Mouse (Mus musculus): ENCODE measurements around the gene Pdgfb. TPM values are rescaled to one million over a fixed set of nuclear protein-coding genes. Genes with fewer than 3 reads are reported as not detected.

The Pdgfb gene
- polyA plus RNA-seq, 1 experiment from 2014 or later = 7.0 TPM

DNA sequence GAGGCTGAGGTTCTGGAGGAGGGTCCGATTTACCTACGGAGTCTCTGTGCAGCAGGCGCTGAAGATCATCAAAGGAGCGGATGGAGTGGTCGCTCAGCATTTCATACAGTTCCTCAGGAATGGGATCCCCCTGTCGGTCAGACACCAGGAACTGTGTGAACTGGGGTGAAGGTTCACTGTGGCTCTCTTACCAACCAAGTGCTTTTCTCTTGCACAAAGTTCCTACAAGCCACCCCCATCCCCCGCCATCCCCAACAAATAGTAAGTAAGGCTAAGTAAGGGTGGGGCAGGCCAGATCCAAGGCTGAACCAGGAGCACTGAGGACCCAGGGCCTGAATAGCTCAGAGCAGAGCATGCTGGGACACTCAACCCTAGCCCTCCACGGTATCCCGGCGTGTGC is 9.3 kb downstream of the Pdgfb start:
- WGBS = 77% methylated on average over 10 of the region's 10 CpGs
- peaks cover 15% of the 10 kb centered on the region; the same call in 1 of the 2 replicates for H3K4me1 ChIP-seq
- no peak overlapping the region for H3K4me2 ChIP-seq
- no peaks in the 10 kb centered on the region for H3K9me3 ChIP-seq (replicated peaks)
- H3K27ac ChIP-seq (replicated peaks) = no peak overlapping the region
- H3K9ac ChIP-seq (replicated peaks) = no peak overlapping the region
- no peak for ATAC-seq (ENCODE audit: low FRiP score)
- H3K36me3 ChIP-seq = no peaks in the 10 kb centered on the region
- H3K27me3 ChIP-seq (replicated peaks) = peaks cover 2% of the 10 kb centered on the region; the same call in 1 of the 2 replicates
- H3K4me3 ChIP-seq (replicated peaks) = no peak overlapping the region

- H3K36me3 ChIP-seq = no peaks in the 10 kb centered on the region
- no peak for ATAC-seq (ENCODE audit: low FRiP score)
- no peaks in the 10 kb centered on the region for H3K27me3 ChIP-seq (replicated peaks)
- no peaks in the 10 kb centered on the region for H3K9me3 ChIP-seq (replicated peaks)
- H3K4me3 ChIP-seq (replicated peaks) = no peak overlapping the region
- H3K4me1 ChIP-seq = peaks cover 12% of the 10 kb centered on the region; the same call in 1 of the 2 replicates
- H3K27ac ChIP-seq (replicated peaks) = no peak overlapping the region
- no peak overlapping the region for H3K4me2 ChIP-seq
- WGBS = 20% methylated on average over 14 of the region's 14 CpGs
- no peak overlapping the region for H3K9ac ChIP-seq (replicated peaks)
Measured at GRCm38 (mm10) chr15:80004644-80005340, 10.0 kb downstream of the Pdgfb start.

DNA sequence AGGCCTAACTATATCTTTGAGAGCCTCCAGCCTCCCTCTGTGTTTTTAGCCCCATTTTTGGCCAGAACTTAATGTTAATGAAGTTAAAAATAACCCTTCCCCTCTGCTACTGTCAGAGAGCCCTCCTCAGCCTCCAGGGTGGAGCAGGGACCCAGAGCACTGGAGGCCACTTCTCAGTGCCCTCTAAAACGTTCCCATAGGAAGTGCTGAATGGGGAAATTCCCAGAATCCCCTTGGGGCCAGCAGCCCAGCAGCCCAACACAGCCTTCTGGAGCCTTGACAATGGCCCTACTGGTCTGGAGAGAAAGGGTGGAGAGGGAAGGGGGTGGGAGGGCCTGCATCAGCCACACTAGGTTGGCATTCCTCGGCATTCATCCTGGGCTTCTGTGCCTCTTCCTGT is 11.2 kb downstream of the Pdgfb start:
- no peaks in the 10 kb centered on the region for H3K9me3 ChIP-seq (replicated peaks)
- WGBS = 53% methylated on average over 2 of the region's 2 CpGs
- no peak overlapping the region for H3K4me3 ChIP-seq (replicated peaks)
- no peak overlapping the region for H3K27ac ChIP-seq (replicated peaks)
- H3K4me1 ChIP-seq = peaks cover 12% of the 10 kb centered on the region; the same call in 1 of the 2 replicates
- no peak overlapping the region for H3K9ac ChIP-seq (replicated peaks)
- no peak for ATAC-seq (ENCODE audit: low FRiP score)
- H3K36me3 ChIP-seq = no peaks in the 10 kb centered on the region
- no peaks in the 10 kb centered on the region for H3K27me3 ChIP-seq (replicated peaks)
- H3K4me2 ChIP-seq = no peak overlapping the region

GRCm38 (mm10) chr15:80001601-80002000 is 13.2 kb downstream of the Pdgfb start:
- Histone ChIP-seq H3K9me3 (replicated peaks) (no peaks in the 10 kb centered on the region), H3K4me2 (no peak overlapping the region)
- no peak for ATAC-seq (ENCODE audit: low FRiP score)

DNA sequence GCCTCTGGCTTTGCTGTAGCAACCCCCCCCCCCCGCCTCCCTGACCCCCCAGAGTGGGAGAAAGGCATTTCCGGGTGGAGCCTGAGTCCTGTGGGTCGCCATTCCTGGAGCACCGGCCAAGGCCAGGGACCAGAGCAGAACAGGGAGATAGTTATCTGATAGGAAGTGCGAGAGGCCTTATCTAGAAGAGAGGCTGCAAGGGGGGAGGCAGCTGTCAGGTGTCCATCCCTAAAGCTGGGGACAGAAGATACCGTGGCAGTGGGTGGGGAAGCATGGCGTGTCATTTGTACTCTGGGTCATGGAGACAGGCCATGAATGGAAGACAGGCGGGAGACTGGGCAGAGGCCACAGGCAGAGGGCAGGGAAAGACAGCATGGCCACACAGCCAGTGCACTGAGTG is 14.1 kb downstream of the Pdgfb start:
- Histone ChIP-seq H3K4me1 (peaks cover 12% of the 10 kb centered on the region; the same call in 1 of the 2 replicates), H3K9ac (replicated peaks) (no peak overlapping the region), H3K27ac (replicated peaks) (no peak overlapping the region), H3K4me2 (no peak overlapping the region), H3K4me3 (replicated peaks) (no peak overlapping the region), H3K27me3 (replicated peaks) (no peaks in the 10 kb centered on the region), H3K36me3 (no peaks in the 10 kb centered on the region), H3K9me3 (replicated peaks) (no peaks in the 10 kb centered on the region)
- no peak for ATAC-seq (ENCODE audit: low FRiP score)
- WGBS = 68% methylated on average over 8 of the region's 8 CpGs

More at GRCm38 (mm10) chr15:80001601-80002000, 13.2 kb downstream of the Pdgfb start:
- H3K4me3 ChIP-seq (replicated peaks) = no peak overlapping the region
- H3K9ac ChIP-seq (replicated peaks) = no peak overlapping the region
- no peaks in the 10 kb centered on the region for H3K27me3 ChIP-seq (replicated peaks)
- H3K4me1 ChIP-seq = peaks cover 12% of the 10 kb centered on the region; the same call in 1 of the 2 replicates
- 92% methylated on average over 23 of the region's 23 CpGs for WGBS
- H3K27ac ChIP-seq (replicated peaks) = no peak overlapping the region
- H3K36me3 ChIP-seq = no peaks in the 10 kb centered on the region

DNA sequence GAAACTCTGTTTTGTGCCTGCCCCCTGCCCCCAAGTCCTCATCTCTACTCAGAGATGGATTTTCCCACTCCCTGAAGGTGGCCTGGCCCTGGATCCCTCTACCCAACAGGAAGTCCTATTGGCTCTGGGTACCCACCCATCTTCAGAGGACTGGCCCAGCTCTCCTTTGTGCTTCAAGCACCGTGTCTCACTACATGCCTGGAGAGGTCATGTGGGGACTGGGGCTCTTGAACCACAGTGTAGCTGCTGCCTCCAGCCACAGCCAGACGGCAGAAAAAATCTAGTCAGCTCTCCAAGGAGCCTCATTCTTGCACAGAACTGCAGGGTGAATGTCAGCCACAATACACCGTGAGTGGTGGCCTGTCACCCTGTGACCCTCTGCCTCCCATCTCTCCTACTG is 16.8 kb downstream of the Pdgfb start:
- WGBS = 74% methylated on average over 3 of the region's 3 CpGs

DNA sequence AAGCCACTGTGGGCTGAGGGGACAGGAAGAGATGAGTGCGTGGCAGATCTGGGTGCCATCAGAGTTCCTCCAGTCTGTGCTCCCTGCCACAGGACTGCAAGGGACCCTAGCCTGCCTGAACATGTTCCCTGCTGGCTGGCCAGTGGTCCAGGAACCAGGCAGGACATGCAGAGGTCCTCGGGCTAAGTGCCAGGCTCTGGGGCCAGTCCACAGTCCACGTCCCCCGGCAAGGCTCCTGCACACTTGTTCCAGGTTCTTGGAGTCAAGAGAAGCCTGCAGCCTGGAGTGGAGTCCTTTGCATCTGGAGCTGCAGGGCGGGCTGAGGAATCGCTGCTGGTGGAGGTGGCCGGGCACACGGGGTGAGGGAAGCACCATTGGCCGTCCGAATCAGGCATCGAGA is 18.0 kb downstream of the Pdgfb start:
- Histone ChIP-seq H3K27me3 (replicated peaks) (no peaks in the 10 kb centered on the region), H3K4me2 (no peak overlapping the region), H3K4me1 (no peaks in the 10 kb centered on the region), H3K36me3 (no peaks in the 10 kb centered on the region), H3K9ac (replicated peaks) (no peak overlapping the region), H3K9me3 (replicated peaks) (no peaks in the 10 kb centered on the region), H3K4me3 (replicated peaks) (no peak overlapping the region), H3K27ac (replicated peaks) (no peak overlapping the region)
- WGBS = 93% methylated on average over 11 of the region's 11 CpGs
- ATAC-seq (ENCODE audit: low FRiP score) = no peak

More for the DNA sequence above, 16.8 kb downstream of the Pdgfb start:
- Histone ChIP-seq H3K4me1 (no peaks in the 10 kb centered on the region), H3K9ac (replicated peaks) (no peak overlapping the region), H3K27me3 (replicated peaks) (no peaks in the 10 kb centered on the region), H3K27ac (replicated peaks) (no peak overlapping the region), H3K36me3 (no peaks in the 10 kb centered on the region), H3K4me3 (replicated peaks) (no peak overlapping the region), H3K9me3 (replicated peaks) (no peaks in the 10 kb centered on the region), H3K4me2 (no peak overlapping the region)
- no peak for ATAC-seq (ENCODE audit: low FRiP score)

- 92% methylated on average over 7 of the region's 7 CpGs for WGBS
- no peak overlapping the region for H3K4me3 ChIP-seq (replicated peaks)
Measured at GRCm38 (mm10) chr15:79995552-79995951, 19.2 kb downstream of the Pdgfb start.

GRCm38 (mm10) chr15:79994566-79994965 is 20.2 kb downstream of the Pdgfb start:
- Histone ChIP-seq H3K4me1 (no peaks in the 10 kb centered on the region), H3K4me2 (no peak overlapping the region), H3K9me3 (replicated peaks) (no peaks in the 10 kb centered on the region), H3K27me3 (replicated peaks) (no peaks in the 10 kb centered on the region), H3K36me3 (no peaks in the 10 kb centered on the region), H3K4me3 (replicated peaks) (no peak overlapping the region), H3K27ac (replicated peaks) (no peak overlapping the region), H3K9ac (replicated peaks) (no peak overlapping the region)
- 84% methylated on average over 4 of the region's 4 CpGs for WGBS
- ATAC-seq (ENCODE audit: low FRiP score) = no peak

More at GRCm38 (mm10) chr15:79995552-79995951, 19.2 kb downstream of the Pdgfb start:
- Histone ChIP-seq H3K4me2 (no peak overlapping the region), H3K27me3 (replicated peaks) (no peaks in the 10 kb centered on the region), H3K36me3 (no peaks in the 10 kb centered on the region), H3K9me3 (replicated peaks) (no peaks in the 10 kb centered on the region), H3K9ac (replicated peaks) (no peak overlapping the region), H3K4me1 (no peaks in the 10 kb centered on the region), H3K27ac (replicated peaks) (no peak overlapping the region)
- ATAC-seq (ENCODE audit: low FRiP score) = no peak

DNA sequence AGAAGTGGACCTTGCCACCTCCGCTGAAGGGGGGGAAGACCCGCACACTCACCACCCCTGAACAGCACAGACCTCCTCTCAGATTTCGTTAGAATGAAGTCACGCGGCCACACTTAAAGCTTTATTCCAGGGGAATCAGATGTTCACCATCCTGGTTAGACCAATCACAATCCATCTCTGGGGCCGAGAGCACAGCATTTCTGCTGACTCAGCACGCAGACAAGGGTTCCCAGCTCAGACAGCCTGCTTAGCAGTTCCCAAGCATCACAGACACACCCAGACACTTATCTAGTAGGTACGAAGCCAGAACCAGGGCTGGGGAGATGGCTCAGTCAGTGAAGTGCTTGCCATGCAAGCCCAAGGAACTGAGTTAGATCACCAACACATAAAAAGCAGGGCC is 28.6 kb downstream of the Pdgfb start:
- no peaks in the 10 kb centered on the region for H3K4me1 ChIP-seq
- H3K4me3 ChIP-seq (replicated peaks) = no peak overlapping the region
- no peak overlapping the region for H3K4me2 ChIP-seq
- no peaks in the 10 kb centered on the region for H3K27me3 ChIP-seq (replicated peaks)
- ATAC-seq (ENCODE audit: low FRiP score) = no peak
- WGBS = 77% methylated on average over 8 of the region's 8 CpGs
- H3K36me3 ChIP-seq = no peaks in the 10 kb centered on the region
- H3K27ac ChIP-seq (replicated peaks) = no peak overlapping the region
- no peak overlapping the region for H3K9ac ChIP-seq (replicated peaks)
- no peaks in the 10 kb centered on the region for H3K9me3 ChIP-seq (replicated peaks)

DNA sequence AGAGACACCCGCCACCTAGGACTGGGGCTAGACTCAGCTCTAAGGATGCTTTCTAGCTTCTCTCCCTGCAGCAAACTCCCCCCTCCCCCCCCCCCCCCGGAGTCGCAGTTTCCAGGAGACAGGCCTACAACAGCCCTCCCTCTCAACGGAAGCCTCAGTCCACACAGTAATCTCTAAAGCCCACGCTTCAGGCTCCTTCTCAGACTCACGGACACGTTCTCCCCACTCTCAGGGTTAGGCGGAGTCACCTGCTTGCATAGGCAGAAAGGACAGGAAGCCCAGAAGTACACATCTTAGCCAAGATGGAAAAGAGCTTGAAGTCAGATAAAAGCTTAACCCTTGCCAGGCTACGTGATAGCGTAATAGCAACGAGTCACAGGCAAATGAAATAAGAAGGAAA is 29.3 kb downstream of the Pdgfb start:
- no peak for ATAC-seq (ENCODE audit: low FRiP score)
- Histone ChIP-seq H3K4me2 (no peak overlapping the region), H3K36me3 (no peaks in the 10 kb centered on the region), H3K9me3 (replicated peaks) (no peaks in the 10 kb centered on the region), H3K4me3 (replicated peaks) (no peak overlapping the region), H3K27ac (replicated peaks) (no peak overlapping the region), H3K27me3 (replicated peaks) (no peaks in the 10 kb centered on the region), H3K4me1 (no peaks in the 10 kb centered on the region), H3K9ac (replicated peaks) (no peak overlapping the region)
- 75% methylated on average over 11 of the region's 11 CpGs for WGBS

GRCm38 (mm10) chr15:79984152-79984551 is 30.6 kb downstream of the Pdgfb start:
- Histone ChIP-seq H3K36me3 (no peaks in the 10 kb centered on the region), H3K9ac (replicated peaks) (no peak overlapping the region), H3K4me3 (replicated peaks) (no peak overlapping the region), H3K4me2 (no peak overlapping the region), H3K4me1 (no peaks in the 10 kb centered on the region), H3K9me3 (replicated peaks) (no peaks in the 10 kb centered on the region), H3K27me3 (replicated peaks) (no peaks in the 10 kb centered on the region), H3K27ac (replicated peaks) (no peak overlapping the region)
- ATAC-seq (ENCODE audit: low FRiP score) = no peak
- 38% methylated on average over 7 of the region's 7 CpGs for WGBS

Data from neural tube, embryonic 15.5 days (tissue).